Mouse (Mus musculus) hindbrain, embryonic 16.5 days (tissue): ENCODE measurements at regions not wholly inside any gene's neighbourhood (a gene's known extent, or its start where the extent isn't known, plus 50 kb on each side); places are given as distances from the start of the nearest gene placed in this dataset.
"Not testable (repeated sequence)": the region's sequence is repeated elsewhere in the genome, so short reads cannot be mapped to it uniquely, and the experiment has no call there.

Experiments
- ATAC-seq: fragments of 200-750 bp; cut with Nextera tagmentation; 2 replicates; pipeline ENCODE4 v1.8.0; 2017; ENCODE audit warnings: moderate TSS enrichment, moderate library complexity
- H3K27ac ChIP-seq: fragments of 300-500 bp; sonication (generic); 2 replicates; pipeline ENCODE4 v1.5.1; 2014; ENCODE audit warnings: low read depth, mild to moderate bottlenecking, control low read depth, low read length, moderate library complexity
- H3K27me3 ChIP-seq: fragments of 300-500 bp; sonication (generic); replicated peaks from 2 replicates; pipeline ENCODE4 v1.6.1; 2014; ENCODE audit warnings: low read length; ENCODE audit not compliant: control insufficient read depth, insufficient read depth
- H3K36me3 ChIP-seq: fragments of 300-500 bp; sonication (generic); 2 replicates; pipeline ENCODE4 v1.6.1; 2014; ENCODE audit warnings: mild to moderate bottlenecking, low read length, moderate library complexity, mixed read lengths; ENCODE audit not compliant: control insufficient read depth, insufficient read depth
- H3K4me1 ChIP-seq: fragments of 300-500 bp; sonication (generic); 2 replicates; pipeline ENCODE4 v1.6.1; 2014; ENCODE audit warnings: low read depth, low read length; ENCODE audit not compliant: control insufficient read depth, insufficient read depth
- H3K4me2 ChIP-seq: fragments of 300-500 bp; sonication (generic); 2 replicates; pipeline ENCODE4 v1.6.1; 2014; ENCODE audit warnings: mild to moderate bottlenecking, low read length, control low read depth, moderate library complexity
- H3K4me3 ChIP-seq: fragments of 300-500 bp; sonication (generic); 2 replicates; pipeline ENCODE4 v1.5.1; 2014; ENCODE audit warnings: mild to moderate bottlenecking, low read length, control low read depth, moderate library complexity
- H3K9ac ChIP-seq: fragments of 300-500 bp; sonication (generic); 2 replicates; pipeline ENCODE4 v1.6.1; 2014; ENCODE audit warnings: low read depth, mild to moderate bottlenecking, control low read depth, low read length, moderate library complexity
- H3K9me3 ChIP-seq: fragments of 300-500 bp; sonication (generic); 2 replicates; pipeline ENCODE4 v1.6.1; 2014; ENCODE audit warnings: mild to moderate bottlenecking, low read length, moderate library complexity; ENCODE audit not compliant: control insufficient read depth
- WGBS: fragments of 180-500 bp; shearing (Covaris S2); extraction: QIAGEN DNeasy Blood & Tissue Kit; methylation state at CpG from one replicate; pipeline ENCODE4 v1.1.7; 2014; 5-methylcytosine and 5-hydroxymethylcytosine counted together

DNA sequence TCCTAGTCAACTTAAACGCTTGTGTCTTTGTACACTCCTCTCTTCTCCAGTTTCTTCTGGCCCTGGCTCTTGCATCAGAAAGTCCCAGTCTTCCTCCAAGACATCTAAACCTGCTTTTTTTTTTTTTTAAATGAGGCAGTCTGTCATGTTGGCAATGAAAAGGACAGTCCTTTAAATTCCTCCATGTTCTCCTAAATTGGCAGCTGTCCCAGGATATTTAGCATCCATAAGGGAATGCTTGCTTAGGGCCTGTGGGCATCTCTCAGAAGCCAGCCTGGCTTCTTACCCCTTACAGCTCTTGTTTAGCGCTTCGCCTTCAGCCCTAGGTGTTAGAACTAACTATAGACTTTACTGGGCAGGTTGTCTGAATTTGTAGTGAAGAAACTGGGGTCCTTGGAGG is 311.2 kb downstream of the Eipr1 start:
- Histone ChIP-seq H3K9ac (no peak overlapping the region), H3K36me3 (no peaks in the 10 kb centered on the region), H3K4me3 (no peak overlapping the region), H3K27me3 (no peaks in the 10 kb centered on the region), H3K4me1 (peaks cover 8% of the 10 kb centered on the region), H3K27ac (peak overlapping the region; percentile 27), H3K4me2 (no peak overlapping the region), H3K9me3 (no peaks in the 10 kb centered on the region)
- 70% methylated on average over 3 of the region's 3 CpGs for WGBS
- ATAC-seq = no peak

DNA sequence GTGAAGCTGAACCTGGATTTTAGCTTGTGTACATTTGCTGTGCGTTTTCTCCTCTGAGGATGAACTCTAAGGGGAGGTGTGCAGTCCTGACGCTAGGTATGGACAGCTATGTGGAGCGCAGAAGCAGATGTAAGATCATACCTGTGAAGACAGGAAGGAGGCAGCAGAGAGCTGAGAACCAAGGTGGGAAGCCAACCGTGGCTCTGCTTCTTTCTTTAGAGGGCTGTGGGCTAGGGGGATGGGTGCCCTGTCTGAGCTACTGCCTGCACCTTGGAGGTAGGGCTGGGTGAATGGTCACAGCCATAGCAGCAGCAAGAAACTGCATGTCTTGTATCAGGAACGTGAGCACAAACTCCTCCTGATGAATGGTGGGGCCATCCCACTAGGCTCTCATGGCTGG is 316.6 kb downstream of the Eipr1 start:
- Histone ChIP-seq H3K27ac (no peak overlapping the region), H3K4me3 (no peak overlapping the region), H3K4me2 (no peak overlapping the region), H3K9me3 (no peaks in the 10 kb centered on the region), H3K36me3 (no peaks in the 10 kb centered on the region), H3K9ac (no peak overlapping the region), H3K4me1 (no peaks in the 10 kb centered on the region), H3K27me3 (no peaks in the 10 kb centered on the region)
- ATAC-seq = peak; percentile 75
- WGBS = 20% methylated on average over 5 of the region's 5 CpGs

DNA sequence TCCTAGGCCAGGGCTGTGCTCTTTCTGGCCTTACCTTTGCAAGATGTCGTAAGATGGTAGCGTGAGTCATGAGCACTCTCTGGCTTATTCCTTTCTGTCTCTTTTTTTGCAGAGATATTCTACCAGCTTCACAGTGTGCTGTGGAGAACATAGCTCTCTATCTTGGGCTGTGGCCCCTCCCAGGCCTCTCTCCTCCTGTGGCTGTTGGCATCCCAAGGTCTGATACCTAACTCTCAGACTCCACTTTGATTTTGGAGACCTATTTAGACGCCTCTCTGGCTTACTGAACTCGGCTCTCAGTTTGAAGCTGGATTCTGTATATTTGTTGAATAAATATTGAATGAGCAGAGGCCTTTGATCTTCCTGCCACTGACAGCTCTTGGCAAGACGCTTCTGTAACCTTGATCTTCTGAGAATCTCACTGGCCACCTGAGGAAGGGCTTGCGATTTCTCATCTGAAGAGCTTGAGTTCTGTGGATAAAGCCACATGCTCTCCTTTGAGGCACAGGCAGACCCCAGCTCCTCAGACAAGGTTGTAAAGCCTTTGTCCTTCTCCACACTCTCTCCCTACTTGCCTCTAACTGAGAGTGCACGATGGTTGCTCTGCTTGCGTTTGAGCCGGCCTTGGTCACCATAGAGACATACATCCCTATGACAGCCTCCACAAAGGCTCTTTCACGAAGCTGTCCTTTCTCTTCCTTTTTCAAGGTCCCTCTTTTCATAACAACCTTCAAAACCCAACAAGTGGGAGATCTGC is 323.7 kb downstream of the Eipr1 start:
- Histone ChIP-seq H3K36me3 (no peaks in the 10 kb centered on the region), H3K4me1 (peaks cover 4% of the 10 kb centered on the region; the same call in 1 of the 2 replicates), H3K9me3 (no peaks in the 10 kb centered on the region), H3K4me3 (no peak overlapping the region), H3K9ac (no peak overlapping the region), H3K4me2 (no peak overlapping the region), H3K27me3 (no peaks in the 10 kb centered on the region), H3K27ac (no peak overlapping the region)
- ATAC-seq = no peak
- 57% methylated on average over 10 of the region's 10 CpGs for WGBS

DNA sequence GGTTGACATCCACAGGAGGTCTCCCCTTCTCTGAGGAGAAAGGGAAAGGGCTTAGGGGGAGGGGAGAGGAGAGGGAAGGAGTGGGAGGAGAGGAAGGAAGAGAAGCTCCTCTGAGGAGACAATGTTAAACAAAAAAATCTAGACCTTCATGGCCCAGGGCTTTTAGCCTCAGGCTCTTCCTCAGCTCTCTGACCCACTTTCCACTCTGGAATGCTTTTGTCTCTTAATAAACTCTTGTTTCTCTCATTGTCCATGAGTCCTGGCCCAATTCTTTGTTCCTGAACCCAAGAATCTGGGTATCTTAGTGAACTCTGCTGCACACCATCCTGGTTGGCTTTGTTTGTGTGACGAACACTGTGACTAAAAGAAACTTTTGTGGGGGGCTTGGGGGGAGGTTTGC is 325.0 kb downstream of the Eipr1 start:
- Histone ChIP-seq H3K4me2 (no peak overlapping the region), H3K27ac (no peak overlapping the region), H3K27me3 (no peaks in the 10 kb centered on the region), H3K9ac (no peak overlapping the region), H3K9me3 (no peaks in the 10 kb centered on the region), H3K36me3 (no peaks in the 10 kb centered on the region), H3K4me3 (no peak overlapping the region), H3K4me1 (peaks cover 4% of the 10 kb centered on the region; the same call in 1 of the 2 replicates)
- ATAC-seq = no peak
- 64% methylated on average over 1 of the region's 1 CpGs for WGBS

DNA sequence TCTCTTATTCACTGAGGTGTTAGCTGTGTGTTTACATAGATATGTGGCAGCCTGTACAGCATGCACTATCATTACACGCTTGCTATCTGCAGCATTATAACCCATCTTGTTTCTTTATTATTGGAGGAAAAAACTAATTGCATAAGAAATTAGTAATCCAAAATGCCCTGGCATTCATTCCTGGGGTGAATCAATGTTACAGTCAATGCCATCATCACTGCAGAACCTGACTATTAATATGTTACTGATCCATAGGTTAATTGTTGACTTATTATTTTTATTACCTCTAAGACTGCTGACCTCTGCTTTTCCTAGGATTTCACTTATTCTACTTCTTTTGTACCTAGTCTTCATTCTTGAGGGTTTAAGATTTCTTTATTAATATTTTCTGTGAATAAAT is 327.4 kb downstream of the Eipr1 start:
- Histone ChIP-seq H3K4me3 (no peak overlapping the region), H3K9ac (no peak overlapping the region), H3K27me3 (no peaks in the 10 kb centered on the region), H3K36me3 (no peaks in the 10 kb centered on the region), H3K4me1 (peaks cover 12% of the 10 kb centered on the region; the same call in 1 of the 2 replicates), H3K27ac (no peak overlapping the region), H3K9me3 (no peaks in the 10 kb centered on the region), H3K4me2 (no peak overlapping the region)
- ATAC-seq = no peak
- 90% methylated on average over 1 of the region's 1 CpGs for WGBS

DNA sequence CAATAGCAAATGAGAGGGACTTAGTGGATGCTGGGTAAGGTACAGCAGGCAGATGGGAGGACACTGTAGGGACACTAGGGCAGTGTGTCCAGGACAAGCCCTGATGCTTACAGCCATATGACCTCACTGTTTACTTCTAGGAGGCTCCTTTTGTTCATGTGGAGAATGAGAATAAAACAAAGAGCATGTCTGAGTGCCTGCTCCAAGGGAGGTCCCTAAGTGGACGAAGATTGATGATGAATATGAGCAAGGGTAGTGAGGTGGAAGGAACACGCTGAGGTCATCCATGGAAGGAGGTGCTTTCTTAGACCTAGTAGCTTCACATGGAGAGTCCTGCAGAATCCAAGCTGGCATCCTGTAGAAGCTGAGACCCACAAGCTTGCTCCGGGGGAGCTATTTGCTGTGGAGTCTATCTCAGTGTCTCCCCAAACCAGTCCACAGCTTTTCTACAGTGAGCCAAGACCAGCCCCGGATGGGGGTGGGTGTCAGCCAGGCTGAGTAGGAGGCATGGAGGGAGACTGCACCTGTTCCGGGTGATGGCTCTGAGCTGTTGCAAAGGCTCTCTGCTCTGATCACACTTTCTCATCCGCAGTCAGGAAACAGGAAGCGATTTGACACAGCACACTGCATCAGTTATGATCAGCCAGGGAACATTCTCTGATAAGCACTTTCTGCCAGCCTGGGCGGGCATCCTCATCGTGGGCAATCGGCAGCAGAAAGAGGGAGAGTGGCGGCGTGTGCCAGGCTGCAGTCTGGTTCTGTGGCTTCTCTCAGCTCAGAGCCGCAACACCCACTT is 332.0 kb downstream of the Eipr1 start:
- ATAC-seq = peak; percentile 82
- Histone ChIP-seq H3K9ac (no peak overlapping the region), H3K4me3 (no peak overlapping the region), H3K9me3 (no peaks in the 10 kb centered on the region), H3K4me2 (no peak overlapping the region), H3K27ac (peak overlapping the region; percentile 70), H3K36me3 (no peaks in the 10 kb centered on the region), H3K4me1 (peaks cover 10% of the 10 kb centered on the region; the same call in 1 of the 2 replicates), H3K27me3 (no peaks in the 10 kb centered on the region)
- 45% methylated on average over 13 of the region's 13 CpGs for WGBS

DNA sequence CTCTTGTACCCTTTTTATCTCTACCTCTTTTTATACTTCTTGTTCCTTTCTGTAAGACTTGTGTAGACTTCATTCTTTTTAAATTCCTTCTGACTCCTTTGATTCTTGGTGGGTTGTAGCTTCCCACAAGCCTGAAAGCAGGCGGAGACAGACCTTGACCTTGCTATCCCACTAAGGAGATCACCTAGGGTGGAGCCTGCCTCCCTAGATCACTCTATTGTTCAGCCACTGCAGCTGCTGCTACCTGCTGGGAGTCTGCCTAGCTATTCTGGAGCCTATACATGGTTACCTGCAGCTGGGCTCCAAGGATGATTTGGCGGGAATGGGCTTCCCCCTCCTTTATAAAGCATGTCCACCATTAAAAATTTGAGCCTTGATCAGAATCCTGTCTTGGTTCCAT is 335.6 kb downstream of the Eipr1 start:
- WGBS = 59% methylated on average over 2 of the region's 2 CpGs
- H3K4me2 ChIP-seq, ATAC-seq, H3K9ac ChIP-seq, H3K36me3 ChIP-seq, H3K27me3 ChIP-seq, H3K4me3 ChIP-seq, H3K27ac ChIP-seq, H3K9me3 ChIP-seq: not testable (repeated sequence)
- peaks cover 17% of the 10 kb centered on the region for H3K4me1 ChIP-seq

DNA sequence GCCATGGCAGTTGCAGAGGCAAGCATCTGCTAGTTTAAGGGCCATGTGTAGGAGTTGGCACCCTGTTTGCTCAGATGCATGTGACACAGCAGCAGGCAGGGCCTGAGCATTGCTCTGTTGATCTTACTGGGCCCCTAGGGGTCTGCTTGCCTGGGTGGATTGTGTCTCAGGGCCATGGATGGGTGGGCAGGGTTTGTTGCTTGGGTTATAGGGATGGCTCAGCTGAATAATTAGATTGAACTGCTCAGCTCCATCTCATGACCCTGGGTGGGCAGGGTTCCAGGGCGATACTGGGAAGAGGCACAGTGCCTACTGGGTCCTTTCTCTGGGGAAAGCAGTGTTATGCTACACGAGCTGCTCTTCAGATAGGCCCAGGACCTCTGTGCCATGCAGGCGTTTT is 338.0 kb downstream of the Eipr1 start:
- peak; percentile 54 for ATAC-seq
- Histone ChIP-seq H3K27me3 (no peaks in the 10 kb centered on the region), H3K27ac (no peak overlapping the region), H3K9ac (no peak overlapping the region), H3K36me3 (no peaks in the 10 kb centered on the region), H3K4me3 (no peak overlapping the region), H3K9me3 (no peaks in the 10 kb centered on the region), H3K4me1 (peaks cover 7% of the 10 kb centered on the region; the same call in 1 of the 2 replicates), H3K4me2 (no peak overlapping the region)
- WGBS = 49% methylated on average over 3 of the region's 3 CpGs

DNA sequence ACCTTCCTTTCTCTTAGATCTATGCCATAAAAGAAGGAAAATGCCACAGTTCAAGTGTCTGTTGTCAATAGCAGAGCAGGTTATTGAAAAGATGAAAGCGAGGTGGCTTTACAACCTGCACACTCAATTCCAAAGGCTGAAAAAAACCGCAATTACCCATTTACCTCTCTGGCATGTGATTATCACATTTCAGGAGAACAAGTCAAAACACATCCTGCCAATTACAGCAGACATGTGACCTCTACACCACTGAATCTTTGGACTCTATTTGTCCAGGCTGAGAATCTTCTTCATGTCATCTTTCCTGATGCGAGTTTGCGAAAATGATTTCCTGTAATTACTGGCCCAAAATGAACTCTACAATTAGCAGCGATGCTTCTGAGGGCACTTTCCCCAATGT is 338.8 kb downstream of the Eipr1 start:
- Histone ChIP-seq H3K27me3 (no peaks in the 10 kb centered on the region), H3K27ac (no peak overlapping the region), H3K4me1 (peaks cover 8% of the 10 kb centered on the region), H3K36me3 (no peaks in the 10 kb centered on the region), H3K4me3 (no peak overlapping the region), H3K4me2 (no peak overlapping the region), H3K9ac (no peak overlapping the region), H3K9me3 (no peaks in the 10 kb centered on the region)
- no peak for ATAC-seq
- 85% methylated on average over 5 of the region's 5 CpGs for WGBS
